Mouse (Mus musculus): ENCODE measurements around the gene Gm21913.
"Not testable (repeated sequence)": the region's sequence is repeated elsewhere in the genome, so short reads cannot be mapped to it uniquely, and the experiment has no call there.

Gene Gm21913

GRCm38 (mm10) chrY:74623596-74623995 is at the start of gene Gm21913:
TSS of gene Gm21913 (plus strand) at chrY:74623896.
- not testable (repeated sequence) for DNase-seq (ENCODE audit: low read depth, low spot score)
